In the genomic region with DNA sequence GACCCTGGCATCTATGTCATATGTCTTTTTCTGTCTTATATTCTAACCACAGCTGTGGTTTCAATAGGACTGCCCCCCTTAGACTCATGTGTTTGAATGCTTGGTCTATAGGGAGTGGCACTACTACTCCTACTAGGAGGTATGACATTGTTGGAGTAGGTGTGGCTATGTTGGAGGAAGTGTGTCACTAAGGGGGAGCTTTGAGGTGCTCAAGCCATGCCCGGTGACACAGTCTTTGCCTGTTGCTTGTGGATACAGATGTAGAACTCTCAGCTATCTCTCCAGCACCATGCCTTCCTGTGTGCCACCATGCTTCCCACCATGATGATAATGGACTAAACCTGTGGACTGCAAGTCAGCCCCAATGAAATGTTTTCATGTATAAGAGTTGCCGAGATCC, we compare ENCODE assay signal across 1 mouse cellular context.
A peak's percentile ranks its signal among the peaks of the same experiment; 100 is the strongest.
TF ChIP-seq lines count a peak whose summit lies in the region.

No protein-coding gene starts in this region.

TF ChIP-seq in MEL, 35 proteins besides CTCF, POLR2A, EP300 and RAD21:
- 0 out of 2 replicates have a peak, but pooled peaks have one; percentile 43 for TF ChIP-seq TCF12 (IDR thresholded peaks at IDR 0.05; ENCODE audit: low read depth, low read length)
- TF ChIP-seq ETS1 (IDR thresholded peaks at IDR 0.05; ENCODE audit: low read depth, low read length): peak; percentile 34; the same call in 1 of the 2 replicates
- TF ChIP-seq TAL1 (IDR thresholded peaks at IDR 0.05; ENCODE audit: low read length): peak; percentile 59
- TF ChIP-seq MAFK (IDR thresholded peaks at IDR 0.05; ENCODE audit: borderline replicate concordance, low read depth, low read length): no peak
